ENCODE assay signal across 19 mouse cellular contexts in genomic region chrX:101388866-101389537, GRCm38 (mm10). TPM values are rescaled to one million over a fixed set of nuclear protein-coding genes. Genes with fewer than 3 reads are reported as not detected.
DNase-seq lines count a peak whose midpoint lies in the region; ATAC-seq and TF ChIP-seq lines count a peak whose summit lies in the region.
"Had no signal": no experiment of that assay in that cellular context is flagged by ENCODE, and none has a peak within 500 bp of the region (broad histone marks: within the 10 kb centered on the region; RNA-seq: fewer than 3 reads in every experiment).

No protein-coding gene starts in this region.

- 64% methylated on average over 5 of the region's 5 CpGs for WGBS in kidney, embryonic 15.5 days

- no peaks in the 10 kb centered on the region for H3K36me3 ChIP-seq in kidney, embryonic 15.5 days
- H3K36me3 ChIP-seq: embryonic facial prominence, embryonic 15.5 days; limb, embryonic 10.5 days; liver, embryonic 13.5 days; neural tube, embryonic 12.5 days had no signal

- TF ChIP-seq CTCF in brain, embryonic 14.5 days (IDR thresholded peaks at IDR 0.05; ENCODE audit: borderline replicate concordance, extremely low read depth, insufficient read depth, insufficient read length) = no peak

- intact Hi-C loops in left cerebral cortex, postnatal 25 days (cut with DNase I) = no loop called here
- intact Hi-C loops in left cerebral cortex, postnatal 36 days (cut with DNase I) = loop anchor here (5.0 kb wide), 1 partner anchor 47 kb away; no protein-coding TSS in a partner anchor

- H3K4me3 ChIP-seq in kidney, embryonic 15.5 days (replicated peaks) = no peak overlapping the region
- H3K4me3 ChIP-seq: embryonic facial prominence, embryonic 15.5 days; heart, adult 2 months; limb, embryonic 10.5 days; liver, embryonic 13.5 days; neural tube, embryonic 12.5 days had no signal

- 0 out of 2 replicates have a peak, but pooled peaks cover 4% of the 10 kb centered on the region for H3K4me1 ChIP-seq in kidney, embryonic 15.5 days
- H3K4me1 ChIP-seq: limb, embryonic 10.5 days; neural tube, embryonic 12.5 days had no signal

- TF ChIP-seq POLR2A in brain, embryonic 14.5 days (IDR thresholded peaks at IDR 0.05; ENCODE audit: borderline replicate concordance, extremely low read depth, insufficient read depth, insufficient read length, poor library complexity, severe bottlenecking) = no peak

- no peak for ATAC-seq in kidney, embryonic 15.5 days (replicated peaks; ENCODE audit: low FRiP score)
- ATAC-seq: inflammation-experienced regulatory T-cells, adult 6 months had no signal

- no peak overlapping the region for H3K9ac ChIP-seq in kidney, embryonic 15.5 days
- H3K9ac ChIP-seq: embryonic facial prominence, embryonic 15.5 days; liver, embryonic 13.5 days; neural tube, embryonic 12.5 days had no signal

- H3K9me3 ChIP-seq in kidney, embryonic 15.5 days (replicated peaks) = no peaks in the 10 kb centered on the region
- H3K9me3 ChIP-seq: embryonic facial prominence, embryonic 15.5 days; limb, embryonic 10.5 days; liver, embryonic 13.5 days; neural tube, embryonic 12.5 days had no signal

- H3K4me2 ChIP-seq in kidney, embryonic 15.5 days = no peak overlapping the region
- H3K4me2 ChIP-seq: embryonic facial prominence, embryonic 15.5 days; liver, embryonic 13.5 days; neural tube, embryonic 12.5 days had no signal

- peak; percentile 23 for DNase-seq in kidney, adult 11 months
- peak; percentile 14 to 24 for DNase-seq in left cerebral cortex, postnatal 25 days (ENCODE audit: low spot score in 2 of 2)
- DNase-seq in left cerebral cortex, postnatal 36 days (ENCODE audit: low spot score in 2 of 2) = no peak
- peak; percentile 52 for DNase-seq in brain, embryonic 14.5 days (ENCODE audit: low read depth)
- peak; percentile 21 to 48 for DNase-seq in layer of hippocampus, adult 18-20 months (ENCODE audit: low spot score in 2 of 2)
- DNase-seq in urinary bladder, postnatal 25 days (ENCODE audit: low spot score) = no peak
- DNase-seq: adrenal gland, postnatal 36 days; embryo, embryonic 11 days; gastrocnemius, postnatal 10 days; heart, adult 2 months; liver, embryonic 13.5 days; right cerebral cortex, postnatal 14 days; thymus, postnatal 14 days had no signal

- peaks cover 32% of the 10 kb centered on the region for H3K27me3 ChIP-seq in kidney, embryonic 15.5 days

- H3K27ac ChIP-seq in kidney, embryonic 15.5 days = no peak overlapping the region
- H3K27ac ChIP-seq: embryonic facial prominence, embryonic 15.5 days; heart, adult 2 months; limb, embryonic 10.5 days; liver, embryonic 13.5 days; neural tube, embryonic 12.5 days; stomach, postnatal 0 days had no signal

RNA-seq across cellular contexts. Expression of gene Gjb1, which starts 12.8 kb away (rescaled TPM):
- 20.0 and 21.4 TPM in 2 replicates for polyA plus RNA-seq in kidney, embryonic 15.5 days (2015; fragmentation: Nextera tagmentation; extraction: Ambion mirVana)
- total RNA-seq in left cerebral cortex, postnatal 25 days (2021) = 10 to 100 TPM in 1 of 2 experiments, 1 to 10 TPM in 1; 8.3 to 10.3 TPM
- 10 to 100 TPM in 1 of 2 experiments, 1 to 10 TPM in 1; 8.9 to 15.1 TPM for total RNA-seq in left cerebral cortex, postnatal 36 days (2021)
- 0.33 and 0.66 TPM in 2 replicates for polyA plus RNA-seq in brain, embryonic 14.5 days (2012; rRNA removed)
- 10 to 100 TPM; 13.9 to 14.4 TPM for total RNA-seq in layer of hippocampus, adult 18-20 months (2021)
- total RNA-seq: heart, adult 2 months had no signal
- polyA plus RNA-seq: inflammation-experienced regulatory T-cells, adult 6 months; limb, embryonic 10.5 days had no signal

RNA-seq across cellular contexts. Expression of gene Zmym3, which starts 31.6 kb away (rescaled TPM):
- polyA plus RNA-seq in kidney, embryonic 15.5 days (2015; fragmentation: Nextera tagmentation; extraction: Ambion mirVana) = 26.8 and 27.7 TPM in 2 replicates
- 100 to 1,000 TPM; 119 to 145 TPM for total RNA-seq in left cerebral cortex, postnatal 25 days (2021)
- total RNA-seq in left cerebral cortex, postnatal 36 days (2021) = 100 to 1,000 TPM; 113 to 170 TPM
- polyA plus RNA-seq in brain, embryonic 14.5 days (2012; rRNA removed) = 178 and 190 TPM in 2 replicates
- total RNA-seq in layer of hippocampus, adult 18-20 months (2021) = 100 to 1,000 TPM; 159 to 174 TPM

RNA-seq across cellular contexts. Expression of gene Nono, which starts 40.1 kb away (rescaled TPM):
- polyA plus RNA-seq in kidney, embryonic 15.5 days (2015; fragmentation: Nextera tagmentation; extraction: Ambion mirVana) = 464 and 466 TPM in 2 replicates
- 100 to 1,000 TPM; 118 to 130 TPM for total RNA-seq in left cerebral cortex, postnatal 25 days (2021)
- 100 to 1,000 TPM; 103 to 126 TPM for total RNA-seq in left cerebral cortex, postnatal 36 days (2021)
- 419 and 430 TPM in 2 replicates for polyA plus RNA-seq in brain, embryonic 14.5 days (2012; rRNA removed)
- total RNA-seq in layer of hippocampus, adult 18-20 months (2021) = 100 to 1,000 TPM; 124 to 147 TPM

RNA-seq across cellular contexts. Expression of gene Itgb1bp2, which starts 59.9 kb away (rescaled TPM):
- 7.6 and 11.9 TPM in 2 replicates for polyA plus RNA-seq in kidney, embryonic 15.5 days (2015; fragmentation: Nextera tagmentation; extraction: Ambion mirVana)
- 1 to 10 TPM in 1 of 2 experiments, under 1 TPM in 1; 0.66 to 1.2 TPM for total RNA-seq in left cerebral cortex, postnatal 25 days (2021)
- under 1 TPM; 0.77 to 0.94 TPM for total RNA-seq in left cerebral cortex, postnatal 36 days (2021)
- polyA plus RNA-seq in brain, embryonic 14.5 days (2012; rRNA removed) = 3.3 and 5.4 TPM in 2 replicates
- 1 to 10 TPM in 1 of 2 experiments, not detected in 1; 1.1 TPM for total RNA-seq in layer of hippocampus, adult 18-20 months (2021)

Comparison
In these comparisons a context has a peak if more than half of its experiments do, and no peak if none do; other contexts are left out.
1. DNase-seq: peak in kidney, adult 11 months (single experiment), left cerebral cortex, postnatal 25 days (2 of 2), brain, embryonic 14.5 days (single experiment) and layer of hippocampus, adult 18-20 months (2 of 2); none in left cerebral cortex, postnatal 36 days (0 of 2) and urinary bladder, postnatal 25 days (single experiment).